Mouse (Mus musculus): ENCODE results near the gene Setd7. TPM values are rescaled to one million over a fixed set of nuclear protein-coding genes. Genes with fewer than 3 reads are reported as not detected.

Setd7 gene
- total RNA-seq, 2 experiments from 2014 or later, result 131 to 158 TPM

DNA sequence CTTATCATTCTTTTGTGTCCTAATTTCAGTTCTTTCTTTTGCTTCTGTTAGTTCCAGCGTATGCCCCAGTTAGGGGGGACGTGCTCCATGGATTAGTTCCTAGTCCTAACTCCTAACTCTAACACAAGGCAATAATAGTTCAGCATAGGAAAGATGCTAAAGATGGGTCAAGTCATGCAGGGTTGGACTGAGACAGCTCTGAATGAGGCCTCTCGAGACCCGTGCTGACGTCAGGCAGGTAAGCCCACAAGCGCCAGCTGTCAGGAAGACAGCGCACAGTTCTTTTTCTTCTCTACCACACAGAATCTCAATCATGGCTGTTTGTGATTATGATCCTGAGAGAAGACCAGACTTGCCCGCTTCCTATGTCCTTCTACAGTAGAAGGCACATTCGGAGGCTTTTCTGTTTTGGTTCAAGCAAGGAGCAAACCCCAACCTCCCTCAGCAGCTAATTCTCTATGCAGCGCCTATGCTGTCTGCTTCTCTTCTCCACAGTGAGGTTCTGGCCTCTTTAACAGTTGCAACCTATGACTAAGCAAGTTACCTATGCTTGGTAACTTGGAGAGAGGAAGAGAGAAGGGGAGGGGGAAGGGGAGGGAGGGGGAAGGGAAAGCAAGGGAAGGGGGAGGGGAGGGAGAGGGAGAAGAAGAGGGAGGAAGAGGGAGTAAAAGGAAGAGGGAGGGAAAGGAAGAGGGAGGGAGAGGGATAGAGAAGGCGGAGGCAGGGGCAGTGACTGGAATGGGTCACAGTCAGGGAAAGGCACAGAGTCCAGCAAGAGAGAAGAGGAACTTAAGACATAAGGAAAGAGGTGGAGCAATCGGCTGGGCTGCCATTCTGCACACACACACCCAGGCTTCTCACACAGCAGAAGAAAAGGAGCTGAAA is 42.6 kb downstream of the Setd7 start:
- no peak for DNase-seq

DNA sequence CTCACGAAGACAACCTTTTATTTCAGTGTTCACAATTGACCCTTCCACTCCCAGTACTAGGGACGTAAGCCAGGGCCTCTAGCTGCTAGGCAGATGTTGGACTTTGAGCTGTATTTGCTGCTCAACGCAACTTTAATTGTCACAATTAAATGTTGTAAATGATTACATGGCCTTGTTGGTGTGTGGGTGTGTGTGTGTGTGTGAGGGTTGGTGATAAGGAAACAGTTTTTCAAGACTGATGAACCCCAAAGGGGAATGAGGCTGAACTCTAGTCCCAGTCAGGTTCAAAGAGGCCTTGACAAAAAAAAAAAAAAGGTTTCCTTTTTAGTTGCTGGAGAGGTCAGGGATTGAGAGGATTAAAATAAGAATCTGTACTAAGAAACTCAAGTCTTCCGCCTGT is 43.2 kb downstream of the Setd7 start:
- DNase-seq, result no peak

DNA sequence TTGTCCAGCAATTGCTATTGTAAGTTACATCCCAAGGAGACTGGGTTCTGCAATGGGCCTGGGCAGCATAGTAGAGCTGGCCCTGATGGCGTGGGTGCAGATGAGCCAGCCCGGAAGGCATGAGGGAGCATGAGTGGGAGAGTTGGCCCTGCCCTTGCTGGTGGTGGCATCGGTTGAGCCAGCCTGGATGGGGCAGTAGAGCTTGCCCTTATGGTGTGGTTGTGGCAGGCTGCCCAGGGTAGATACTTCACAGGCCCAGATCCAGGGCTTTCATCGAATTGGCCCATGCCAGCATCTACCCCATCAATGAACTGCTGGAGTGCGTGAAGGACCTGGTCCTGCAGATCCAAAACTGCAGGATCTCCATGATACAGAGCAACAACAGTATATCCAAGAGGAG is 48.7 kb downstream of the Setd7 start:
- DNase-seq, result no peak

DNA sequence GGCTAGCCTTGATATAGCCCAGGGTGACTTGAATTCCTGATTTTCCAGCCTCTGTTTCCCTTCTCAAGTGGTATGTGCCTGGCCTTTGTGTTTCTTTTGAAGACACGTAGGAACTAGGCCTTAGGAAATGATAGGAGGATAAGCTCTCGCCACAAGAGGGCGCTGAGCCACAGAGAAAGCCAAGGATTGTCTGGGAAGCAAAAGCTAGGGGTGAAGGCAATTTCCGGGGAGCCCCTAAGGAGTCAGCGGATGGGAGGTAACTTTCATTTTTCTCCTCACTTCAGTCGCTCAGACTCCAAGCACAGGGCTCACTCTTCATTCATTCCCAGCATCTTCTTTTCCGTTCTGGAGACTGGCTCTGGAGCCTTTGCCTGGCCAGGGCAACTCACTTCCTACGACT is 49.8 kb downstream of the Setd7 start:
- DNase-seq, result peak; percentile 60

DNA sequence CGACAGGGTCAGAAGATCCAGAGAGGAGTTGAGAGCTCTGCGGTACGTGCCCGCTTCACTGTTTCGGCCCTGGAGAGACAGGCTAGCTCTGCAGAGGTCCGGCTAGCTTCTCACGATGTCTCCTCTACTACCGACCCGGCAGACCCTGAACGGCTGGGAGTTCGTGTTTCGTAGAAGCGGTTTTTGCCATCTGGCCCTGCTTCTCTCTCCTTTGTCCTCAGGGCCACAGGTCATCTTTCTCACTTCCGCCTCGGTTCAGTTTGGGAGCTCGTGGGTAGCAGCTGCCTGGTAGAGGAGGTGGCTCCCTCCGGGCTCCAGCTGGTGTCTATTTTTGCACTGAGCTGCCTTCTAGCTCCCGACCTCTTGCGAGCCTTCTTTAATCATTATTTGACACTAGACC is 55.2 kb downstream of the Setd7 start:
- DNase-seq, result peak; percentile 33

DNA sequence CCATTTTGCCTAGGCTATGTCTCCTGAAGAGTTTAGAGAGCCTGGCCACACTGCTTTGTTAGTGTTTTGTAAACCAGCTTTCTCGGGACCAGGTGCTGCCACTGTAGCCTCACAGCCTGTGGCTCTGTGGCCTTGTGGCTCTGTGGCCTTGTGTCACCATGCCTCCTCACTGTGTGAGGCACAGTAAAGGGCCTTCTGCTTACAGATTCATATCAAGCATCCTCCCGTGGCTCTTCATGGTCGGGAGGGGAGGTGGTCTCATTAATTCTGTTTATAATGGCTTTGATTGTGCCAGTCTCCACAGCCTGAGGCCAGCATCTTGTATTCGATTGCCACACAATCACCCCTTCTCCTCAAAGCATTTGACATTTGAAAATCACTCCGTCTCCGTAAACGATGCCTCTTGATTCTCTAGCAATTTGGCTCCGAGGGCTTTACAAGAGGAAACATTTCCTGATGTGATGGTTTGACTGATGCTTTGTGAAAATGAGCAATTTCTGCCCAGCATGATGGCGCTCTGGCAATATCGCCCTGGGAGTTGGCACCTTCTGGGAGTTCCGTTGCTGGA is 56.2 kb downstream of the Setd7 start:
- DNase-seq, result no peak

DNA sequence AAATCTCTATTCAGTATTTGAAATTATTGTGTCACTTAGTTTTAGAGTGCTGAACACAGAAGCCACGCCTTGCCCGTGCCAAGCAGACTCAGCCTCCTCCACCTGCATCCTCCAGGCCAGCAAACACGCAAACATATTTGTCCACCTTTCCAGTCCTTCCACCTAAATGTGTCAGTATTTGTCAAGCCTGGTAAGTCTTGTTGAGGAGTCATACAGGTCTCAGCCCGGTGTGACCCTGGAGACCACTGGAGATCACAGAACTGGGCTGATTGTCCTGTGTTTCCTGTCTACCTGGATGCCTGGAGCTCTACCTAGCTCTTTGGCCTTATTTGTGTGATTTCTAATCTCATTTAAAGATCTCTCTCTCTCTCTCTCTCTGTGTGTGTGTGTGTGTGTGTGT is 60.8 kb downstream of the Setd7 start:
- DNase-seq, result no peak

DNA sequence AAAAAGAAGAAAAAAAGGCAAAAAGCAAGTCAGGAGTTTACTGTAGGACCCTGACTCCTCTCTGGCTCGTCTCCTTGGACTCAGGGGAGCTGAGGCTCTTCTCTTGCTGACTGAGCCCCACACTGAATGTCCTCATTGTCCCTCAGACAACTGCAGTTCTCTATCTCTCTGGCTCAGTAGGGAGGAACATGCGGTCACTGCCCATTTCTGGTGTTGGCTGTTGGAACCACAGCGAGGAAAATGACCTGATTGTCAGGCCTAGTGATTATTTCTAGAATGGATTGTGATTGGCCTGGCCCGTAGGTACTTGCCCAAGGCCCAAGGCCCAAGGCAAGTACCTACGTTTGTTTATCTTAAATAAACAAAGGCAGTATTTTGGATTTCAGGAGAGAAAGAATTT is 62.0 kb downstream of the Setd7 start:
- DNase-seq, result no peak

DNA sequence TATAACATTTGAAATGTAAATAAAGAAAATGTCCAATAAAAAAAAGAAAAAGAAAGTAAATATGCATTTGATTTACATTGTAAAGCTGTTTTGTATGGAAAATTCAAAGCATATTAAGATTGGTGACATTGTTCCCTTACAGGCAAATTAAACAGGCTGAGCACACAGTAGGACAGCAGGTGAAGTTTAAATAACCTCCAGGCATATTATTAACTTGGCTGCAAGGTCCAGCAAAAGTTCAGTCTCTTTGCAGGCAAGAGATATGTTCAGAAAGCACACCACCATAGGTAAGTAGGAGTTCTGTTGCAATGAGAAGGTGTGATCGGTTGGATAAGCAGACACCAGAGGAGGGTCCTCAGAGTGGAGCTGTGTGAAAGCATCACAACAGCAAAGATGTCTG is 62.7 kb downstream of the Setd7 start:
- no peak for DNase-seq

DNA sequence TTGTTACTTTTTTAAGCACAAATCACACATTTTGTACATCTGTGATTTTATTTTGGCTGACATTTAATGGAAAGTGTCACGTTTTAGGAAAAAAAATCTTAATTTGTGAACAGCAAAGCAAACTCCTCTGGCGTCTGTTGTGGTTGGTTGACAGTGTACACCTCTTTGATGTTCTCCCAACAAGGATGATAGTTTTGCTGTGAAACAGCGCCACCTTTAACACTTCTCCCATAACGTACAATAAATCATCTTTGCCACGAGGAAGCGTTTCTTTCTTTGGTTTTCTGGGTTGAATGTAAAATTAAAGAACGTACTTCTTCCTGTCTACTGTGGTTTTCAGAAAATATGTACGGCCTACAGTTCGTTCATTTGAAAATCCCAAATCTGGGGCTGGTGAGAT is 65.0 kb downstream of the Setd7 start:
- DNase-seq, result no peak

DNA sequence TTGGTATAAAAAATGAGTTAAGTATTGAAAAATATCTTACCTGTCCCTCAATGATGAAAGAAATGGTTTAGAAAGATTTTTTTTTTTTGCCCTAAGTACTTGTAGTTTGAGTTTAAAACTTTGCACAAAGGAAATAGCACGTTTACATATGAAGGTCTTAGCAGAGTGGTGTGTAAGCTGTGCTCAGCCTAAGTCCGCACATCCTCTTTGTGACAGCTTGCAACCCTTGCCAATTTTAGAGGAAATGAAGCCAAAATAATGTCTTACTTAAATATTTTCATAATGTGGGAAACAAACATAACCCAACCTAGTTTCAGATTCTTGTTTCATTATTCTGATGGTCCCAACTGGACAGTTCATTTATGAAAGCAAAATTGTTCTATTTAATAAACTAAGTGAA is 66.2 kb downstream of the Setd7 start:
- no peak for DNase-seq

DNA sequence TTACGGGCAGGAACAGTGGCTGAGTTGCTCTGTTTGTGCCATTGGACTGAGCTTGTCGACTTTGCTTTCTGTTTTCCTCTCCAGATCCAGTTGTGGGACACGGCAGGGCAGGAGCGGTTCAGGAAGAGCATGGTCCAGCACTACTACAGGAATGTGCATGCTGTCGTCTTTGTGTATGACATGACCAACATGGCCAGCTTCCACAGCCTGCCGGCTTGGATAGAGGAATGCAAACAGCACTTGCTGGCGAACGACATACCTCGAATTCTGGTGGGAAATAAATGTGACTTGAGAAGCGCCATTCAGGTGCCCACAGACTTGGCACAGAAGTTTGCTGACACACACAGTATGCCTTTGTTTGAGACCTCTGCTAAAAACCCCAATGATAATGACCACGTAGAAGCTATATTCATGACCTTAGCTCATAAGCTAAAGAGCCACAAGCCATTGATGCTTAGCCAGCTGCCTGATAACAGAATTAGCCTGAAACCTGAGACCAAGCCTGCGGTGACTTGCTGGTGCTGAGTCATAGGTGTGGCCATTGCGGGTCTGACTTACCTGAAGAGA is 67.3 kb downstream of the Setd7 start:
- DNase-seq, result no peak

DNA sequence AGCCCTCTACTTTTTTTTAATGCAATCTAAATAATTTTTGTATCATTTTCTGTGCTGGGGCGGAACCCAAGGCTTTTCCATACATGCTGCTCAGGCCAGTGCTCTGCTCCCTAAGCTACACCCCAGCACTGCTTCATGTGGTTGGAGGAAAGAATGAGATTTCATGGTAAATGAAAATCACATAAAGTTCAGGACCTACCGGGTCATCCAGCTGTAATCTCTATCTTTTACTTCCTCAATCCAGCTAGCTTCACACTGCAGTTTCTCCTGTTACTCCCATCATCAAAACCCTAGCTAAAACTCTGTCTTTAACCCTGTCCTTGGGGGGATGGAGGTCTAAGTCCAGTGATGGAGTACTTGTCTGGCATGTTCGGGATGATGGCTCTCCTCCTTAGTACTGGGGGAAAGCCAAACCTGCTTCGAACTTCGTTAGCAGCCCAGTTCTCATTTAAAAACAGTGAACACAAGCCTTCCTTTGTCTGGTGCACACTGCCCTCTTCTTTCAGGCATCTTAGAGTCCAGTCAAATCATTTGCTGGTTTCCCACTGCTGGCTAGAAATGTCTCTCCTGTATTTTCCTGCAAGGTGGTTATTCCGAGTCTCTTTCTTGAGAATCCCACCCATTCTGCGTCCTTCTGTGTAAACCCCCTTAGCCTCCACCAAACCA is 70.5 kb downstream of the Setd7 start:
- no peak for DNase-seq

DNA sequence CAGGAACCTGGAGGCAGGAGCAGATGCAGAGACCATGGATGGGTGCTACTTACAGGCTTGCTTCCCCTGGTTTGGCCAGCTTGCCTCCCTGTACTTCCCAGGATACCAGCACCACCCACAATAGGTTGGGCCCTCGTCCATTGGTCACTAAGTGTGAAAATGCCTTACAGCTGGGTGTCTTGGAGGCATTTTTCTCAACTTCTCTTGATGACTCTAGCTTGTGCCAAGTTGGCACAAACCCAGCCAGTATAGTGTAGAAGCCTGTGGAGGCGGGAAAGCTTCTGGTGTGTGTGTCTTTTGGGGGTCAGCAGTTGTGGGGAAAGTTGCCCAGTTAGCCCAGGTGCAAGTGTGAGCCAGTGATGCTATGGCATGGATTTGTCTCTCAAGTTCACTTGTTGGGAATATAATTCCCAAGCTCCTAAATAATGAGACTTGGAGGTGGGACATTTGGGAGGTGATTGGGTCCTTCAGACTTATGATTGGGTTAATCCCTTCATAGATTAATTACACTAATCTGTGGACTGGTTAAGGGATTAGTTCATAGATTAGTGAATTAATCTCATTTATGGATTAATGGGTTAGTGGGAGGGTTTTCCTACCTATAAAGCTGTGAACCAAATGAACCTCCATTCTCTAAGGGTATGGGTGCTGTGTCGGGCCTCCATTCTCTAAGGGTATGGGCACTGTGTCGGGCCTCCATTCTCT is 74.0 kb downstream of the Setd7 start:
- DNase-seq, result no peak

DNA sequence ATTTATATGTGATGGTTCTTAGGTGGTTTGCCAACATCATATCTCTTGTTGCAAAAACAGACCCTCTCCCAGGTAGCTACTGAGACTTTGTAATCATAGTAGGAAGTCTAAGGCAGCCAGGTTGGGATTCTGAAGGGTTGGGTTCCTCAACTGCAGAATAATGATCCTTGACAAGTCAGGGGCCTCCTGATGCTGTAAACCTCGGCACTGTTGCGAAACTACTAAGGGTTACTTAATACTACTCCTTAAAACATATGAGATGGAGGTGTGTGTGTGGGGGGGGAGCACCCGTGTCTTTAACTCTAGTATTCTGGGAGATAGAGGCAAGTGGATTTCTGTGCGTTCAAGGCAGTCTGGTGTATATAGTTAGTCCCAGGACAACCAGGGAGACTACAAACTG is 75.3 kb downstream of the Setd7 start:
- DNase-seq, result no peak

DNA sequence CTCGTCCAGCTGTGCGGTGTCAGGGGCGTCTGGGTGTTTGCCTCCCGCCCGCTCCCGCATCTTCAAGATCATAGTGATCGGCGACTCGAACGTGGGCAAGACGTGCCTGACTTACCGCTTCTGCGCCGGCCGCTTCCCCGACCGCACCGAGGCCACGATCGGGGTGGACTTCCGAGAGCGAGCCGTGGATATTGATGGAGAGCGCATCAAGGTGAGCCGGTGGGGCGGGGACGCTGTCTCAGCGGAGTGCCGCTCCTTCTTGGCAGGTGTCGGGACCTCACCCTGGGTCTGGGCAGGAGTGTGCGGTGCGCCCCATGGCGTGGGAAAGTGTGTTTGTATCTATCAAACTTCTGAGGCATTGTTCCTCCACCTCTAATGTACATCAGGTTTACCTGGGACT is 76.3 kb downstream of the Setd7 start:
- DNase-seq, result no peak

DNA sequence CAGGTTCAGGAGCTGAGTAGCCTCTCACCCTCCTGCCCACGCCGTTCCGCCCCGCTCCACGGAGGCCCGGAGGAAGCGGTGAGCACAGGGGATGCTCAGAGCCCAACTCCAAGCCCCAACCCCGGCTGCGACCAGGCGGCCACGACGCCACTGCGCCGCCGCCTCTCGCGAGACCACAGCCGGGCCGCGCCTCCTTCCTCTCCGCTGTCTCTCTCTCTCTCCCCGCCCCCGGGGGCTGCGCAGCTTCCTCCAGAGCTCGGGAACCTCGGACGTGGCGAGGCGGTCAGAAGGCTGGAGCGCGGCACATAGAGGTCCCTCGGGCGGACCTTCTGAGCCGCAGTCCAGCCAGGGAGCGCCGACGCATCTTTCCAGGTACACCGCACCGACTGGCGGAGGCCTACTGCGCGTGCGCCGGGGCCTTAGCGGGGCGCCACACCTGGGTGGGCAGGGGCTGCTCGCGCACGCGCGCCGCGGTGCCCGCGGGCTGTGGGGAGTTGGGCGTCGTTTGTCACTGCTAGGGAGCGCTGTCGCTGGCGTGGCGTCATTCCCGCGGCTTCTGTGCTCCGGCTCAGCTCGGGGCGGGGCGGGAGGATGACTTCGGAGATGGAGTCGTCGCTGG is 76.8 kb downstream of the Setd7 start, which contains the start of gene Rab33b:
Gene Rab33b (plus strand): TSS at position 180 of the 619 bp plus-strand sequence.
- DNase-seq, result peak; percentile 96

DNA sequence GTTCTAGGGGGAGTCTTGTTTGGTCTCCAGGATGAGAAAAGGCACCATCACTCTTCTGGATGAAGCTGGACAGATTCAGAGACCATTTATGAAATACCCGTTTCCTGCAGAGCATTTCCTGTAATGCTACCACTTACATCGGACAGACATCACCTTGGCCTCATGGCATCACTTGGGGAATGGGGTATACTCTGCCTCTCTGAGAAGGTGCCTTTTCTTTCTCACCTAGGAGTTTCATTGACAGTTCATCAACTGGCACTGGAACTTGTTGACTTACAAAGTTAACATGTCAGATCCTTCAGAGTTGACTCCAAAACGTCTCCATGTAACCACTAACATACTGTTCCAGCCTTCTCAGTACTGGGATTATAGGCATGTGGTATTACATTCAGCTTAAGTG is 77.9 kb downstream of the Setd7 start:
- no peak for DNase-seq

DNA sequence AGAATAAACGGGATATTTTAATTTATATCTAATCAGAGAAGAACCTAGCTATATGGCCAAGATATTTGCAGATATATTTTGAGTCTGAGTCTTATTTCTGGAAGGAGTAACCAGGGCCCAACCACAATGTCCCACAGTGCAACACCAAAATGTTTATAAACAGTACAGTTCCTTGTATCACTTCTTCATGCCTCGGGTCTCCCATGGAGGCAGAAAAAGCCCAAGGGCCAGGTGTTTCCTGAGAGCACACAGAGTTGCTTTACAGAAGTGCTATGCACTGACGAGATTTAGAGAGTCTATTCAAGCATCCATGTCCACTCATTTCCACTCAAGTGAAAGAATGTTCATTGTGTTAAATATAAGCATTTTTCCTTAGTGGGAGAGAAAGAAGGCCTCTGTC is 78.8 kb downstream of the Setd7 start:
- no peak for DNase-seq

DNA sequence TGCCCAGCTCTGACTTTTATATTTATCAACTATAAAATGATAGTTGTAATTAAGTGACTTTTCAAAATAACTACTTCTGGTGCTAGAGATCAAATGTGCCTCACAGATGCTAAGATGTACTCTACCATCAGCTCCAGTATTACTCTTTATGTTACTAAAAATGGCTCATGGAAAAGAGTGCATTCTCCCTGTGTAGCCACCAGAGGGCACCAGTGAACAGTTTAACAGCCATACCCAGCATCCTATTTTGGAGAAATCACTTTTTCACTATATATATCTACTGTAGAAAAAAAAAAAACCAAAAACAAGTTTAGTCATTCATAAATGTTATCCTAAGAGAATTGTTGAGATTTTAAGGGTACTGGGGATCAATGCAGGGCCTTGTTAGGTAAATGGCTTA is 79.6 kb downstream of the Setd7 start:
- DNase-seq, result no peak

DNA sequence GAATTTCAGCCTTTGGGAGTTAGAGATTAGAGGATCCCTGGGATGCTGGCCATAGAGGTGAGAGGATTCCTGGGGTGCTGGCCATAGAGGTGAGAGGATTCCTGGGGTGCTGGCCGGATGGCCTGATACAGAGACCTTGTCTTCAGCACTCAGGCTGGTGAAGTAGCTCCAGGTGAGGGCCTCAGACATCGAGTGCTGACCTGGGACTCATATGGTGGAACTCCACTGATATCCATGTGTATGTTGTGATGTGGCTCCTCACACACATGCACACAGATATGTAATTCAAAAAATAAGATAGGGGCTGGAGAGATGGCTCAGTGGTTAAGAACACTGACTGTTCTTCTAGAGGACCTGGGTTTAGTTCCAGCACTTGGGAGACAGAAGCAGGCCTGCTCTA is 80.8 kb downstream of the Setd7 start:
- DNase-seq, result no peak

DNA sequence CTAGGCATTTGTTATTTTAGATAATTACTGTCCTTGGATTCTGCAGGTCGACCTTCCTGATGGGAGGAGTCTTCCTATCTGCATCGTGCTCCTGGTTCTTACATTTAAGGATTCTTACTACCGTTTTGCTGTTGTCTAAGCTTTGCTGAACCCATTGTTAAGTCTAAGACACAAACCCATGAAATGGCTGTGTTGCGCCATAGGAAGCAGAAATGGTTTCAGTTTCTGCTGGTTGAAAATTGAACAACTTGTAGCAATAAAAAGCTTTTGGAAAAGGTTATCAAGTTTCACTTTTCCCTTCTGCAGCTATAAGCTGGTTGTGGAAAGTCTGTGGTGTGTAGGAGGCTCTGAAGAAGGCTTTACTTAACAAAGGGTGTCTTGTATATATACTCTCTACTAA is 85.0 kb downstream of the Setd7 start:
- DNase-seq, result no peak

Data from gastrocnemius, postnatal 25 days (tissue).